Mouse (Mus musculus): ENCODE results near the gene Pik3r2.
A peak's percentile ranks its signal among the peaks of the same experiment; 100 is the strongest.

The Pik3r2 gene

DNA sequence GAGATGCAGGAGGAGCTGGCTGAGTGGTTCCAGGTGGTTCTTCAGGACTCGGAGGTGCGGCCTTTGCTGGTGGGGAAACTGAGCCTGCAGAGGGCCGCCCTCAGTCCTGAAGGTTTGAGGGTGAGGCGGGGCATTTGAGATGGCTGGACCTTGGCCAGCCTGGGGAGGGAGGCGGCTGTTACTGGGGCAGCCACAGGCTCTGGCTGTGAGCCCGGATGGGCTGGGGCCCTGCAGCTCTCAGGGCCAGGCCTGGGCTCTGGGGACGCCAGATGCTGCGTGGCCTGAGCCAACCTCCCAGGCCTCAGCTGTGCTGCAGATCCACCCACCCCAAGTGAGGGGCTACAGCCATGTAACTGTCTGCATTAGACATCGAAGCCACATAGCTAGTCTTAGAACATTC lies 2.7 kb downstream of the Pik3r2 start:
- DNase-seq (ENCODE audit: low read depth, low spot score) = peak; percentile 94

- DNase-seq (ENCODE audit: low read depth, low spot score) = peak; percentile 91
Observed at GRCm38 (mm10) chr8:70773410-70773809, 3.1 kb downstream of the Pik3r2 start.

- DNase-seq (ENCODE audit: low read depth, low spot score) = no peak
Observed at GRCm38 (mm10) chr8:70772890-70773289, 3.6 kb downstream of the Pik3r2 start.

DNA sequence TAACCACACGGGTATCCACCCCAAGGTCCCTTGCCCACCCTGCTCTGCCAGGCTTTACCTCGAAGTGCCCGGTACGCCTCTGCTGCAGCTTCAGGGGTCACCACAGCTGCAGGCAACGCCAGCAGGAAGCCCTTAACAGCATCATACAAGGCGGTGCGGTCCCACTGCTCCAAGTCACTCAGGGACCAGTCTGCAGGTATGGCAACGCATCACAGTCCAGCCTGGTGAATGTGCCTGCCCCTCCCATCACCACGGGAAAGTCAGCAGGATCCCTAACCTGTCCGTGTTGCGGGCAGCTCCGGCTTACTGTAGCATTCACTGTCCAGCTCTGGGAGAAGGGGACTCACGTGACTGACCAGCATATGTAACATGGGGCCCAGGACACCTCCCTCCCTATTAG lies 4.4 kb downstream of the Pik3r2 start:
- DNase-seq (ENCODE audit: low read depth, low spot score) = no peak

GRCm38 (mm10) chr8:70771217-70771616 lies 5.3 kb downstream of the Pik3r2 start:
- no peak for DNase-seq (ENCODE audit: low read depth, low spot score)

GRCm38 (mm10) chr8:70770748-70771147 lies 5.8 kb downstream of the Pik3r2 start:
- DNase-seq (ENCODE audit: low read depth, low spot score) = no peak

DNA sequence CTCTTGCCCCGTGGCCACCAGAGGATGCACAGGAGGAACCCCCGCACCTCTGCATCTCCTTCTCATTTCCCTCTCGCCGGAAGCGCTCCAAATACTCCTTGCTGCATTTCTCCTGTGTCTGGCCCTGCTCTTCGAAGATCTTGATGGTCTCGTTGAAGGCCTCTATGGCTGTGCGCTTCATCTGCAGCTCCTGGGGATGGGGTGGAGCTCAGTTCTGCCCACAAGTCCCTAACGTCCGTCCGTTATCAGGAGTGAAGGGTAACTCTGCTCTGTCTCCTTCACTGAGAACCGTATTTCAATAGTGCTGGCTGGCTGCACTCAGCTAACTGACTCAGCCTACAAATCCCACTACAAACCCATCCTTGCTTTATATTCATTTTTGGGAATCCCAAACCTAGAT lies 6.7 kb downstream of the Pik3r2 start:
- no peak for DNase-seq (ENCODE audit: low read depth, low spot score)

DNA sequence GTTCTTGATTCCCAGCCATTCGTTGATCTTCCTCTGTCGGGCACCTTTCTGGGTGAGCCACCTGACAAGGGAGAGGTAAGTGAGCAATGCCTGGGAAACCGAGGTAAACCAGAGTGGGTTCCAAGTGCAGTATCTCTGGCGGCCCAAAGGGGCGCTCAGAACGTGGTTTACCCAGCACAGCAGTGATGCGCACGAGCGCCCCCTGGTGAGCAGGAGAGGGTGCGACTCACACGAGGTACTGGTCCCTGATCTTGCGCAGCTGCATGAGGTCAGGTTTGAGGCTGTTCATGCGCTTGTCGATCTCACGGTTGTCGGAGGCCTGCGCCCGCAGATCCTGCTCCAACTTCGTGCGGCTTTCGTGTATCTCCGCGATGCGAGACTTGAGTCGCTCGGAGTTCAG lies 7.2 kb downstream of the Pik3r2 start:
- DNase-seq (ENCODE audit: low read depth, low spot score) = peak; percentile 97

DNA sequence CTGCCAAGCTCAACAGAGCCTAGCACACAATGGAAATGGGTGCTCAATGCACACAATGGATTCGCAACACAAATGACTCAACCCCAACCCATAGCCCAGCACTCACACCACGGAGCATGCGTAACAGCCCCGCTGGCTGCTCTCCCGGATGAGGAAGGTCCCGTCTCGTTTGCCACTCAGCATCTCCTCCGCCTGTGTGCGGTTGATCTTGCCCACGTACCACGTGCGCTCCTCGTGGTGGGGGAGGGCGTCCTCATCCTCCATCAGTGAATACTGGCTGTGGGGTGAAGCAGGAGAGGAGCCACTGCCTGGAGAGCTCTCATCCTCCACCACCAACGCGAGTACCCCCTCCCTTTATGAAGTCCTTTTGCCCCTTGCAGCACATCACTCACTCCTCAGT lies 7.6 kb downstream of the Pik3r2 start:
- DNase-seq (ENCODE audit: low read depth, low spot score) = no peak

GRCm38 (mm10) chr8:70768231-70768776 lies 8.2 kb downstream of the Pik3r2 start:
- DNase-seq (ENCODE audit: low read depth, low spot score) = no peak

DNA sequence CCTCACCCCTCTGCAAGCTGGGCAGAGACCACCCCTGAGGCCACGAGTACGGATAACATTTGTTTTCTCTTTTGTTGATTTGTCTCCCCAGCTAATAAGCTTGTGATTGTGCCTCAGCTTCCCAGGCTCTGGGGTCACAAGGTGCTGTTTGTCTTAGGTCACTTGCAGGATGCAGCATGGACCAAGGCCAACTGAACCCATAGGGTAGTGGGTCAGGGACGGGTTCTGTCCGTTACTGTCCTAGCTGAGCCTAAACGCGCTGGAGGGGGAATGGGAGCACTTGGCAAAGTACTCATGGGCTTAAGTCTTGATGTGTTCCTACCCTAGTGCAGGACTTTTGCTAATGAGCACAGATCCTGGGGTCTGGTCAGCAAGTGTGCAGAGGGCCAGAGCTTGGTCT lies 9.0 kb downstream of the Pik3r2 start:
- DNase-seq (ENCODE audit: low read depth, low spot score) = no peak

DNA sequence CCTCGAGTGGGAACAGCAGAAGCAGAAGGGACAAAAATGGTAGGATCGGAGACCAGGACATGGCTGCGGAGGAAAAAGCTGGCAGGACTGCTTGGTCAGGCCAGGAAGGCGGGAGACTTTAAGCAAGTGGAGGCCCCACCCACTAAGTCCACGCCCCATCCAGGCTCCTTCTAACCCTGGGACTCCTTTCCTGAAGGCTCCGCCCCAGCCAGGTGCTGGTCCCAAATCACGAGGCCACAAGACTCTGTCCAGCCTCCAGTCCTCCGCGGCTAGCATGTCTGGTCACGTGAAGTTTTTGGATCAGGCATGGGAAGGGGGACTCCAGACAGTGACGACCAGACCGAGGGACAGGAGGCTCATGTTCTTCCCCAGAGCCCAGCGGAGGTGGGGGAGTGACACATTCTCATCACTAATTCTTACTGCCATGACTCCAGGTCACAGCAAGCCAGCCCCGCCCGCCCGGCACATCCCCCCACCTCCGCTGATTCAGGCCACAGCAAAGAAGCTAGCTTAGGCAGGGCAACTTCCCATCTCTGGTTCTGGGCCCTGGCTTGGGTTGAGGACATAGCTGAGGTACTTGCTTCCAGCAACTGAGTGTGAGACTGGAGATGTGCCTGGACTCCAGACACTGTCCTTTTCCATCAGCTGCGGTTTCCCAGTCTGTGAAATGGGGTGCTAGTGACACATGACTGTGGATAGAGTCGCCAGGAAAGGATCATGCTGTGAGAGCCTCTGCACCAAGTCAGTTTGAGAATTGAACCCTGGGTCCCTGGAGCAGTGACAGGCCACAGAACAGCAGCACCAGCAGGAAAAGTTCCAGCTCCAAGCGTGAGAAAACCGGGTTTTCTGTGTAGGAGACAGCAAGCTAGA lies 9.7 kb downstream of the Pik3r2 start:
- peak; percentile 71 for DNase-seq (ENCODE audit: low read depth, low spot score)

- no peak for DNase-seq (ENCODE audit: low read depth, low spot score)
Observed at GRCm38 (mm10) chr8:70765838-70766570, 10.5 kb downstream of the Pik3r2 start.

GRCm38 (mm10) chr8:70765329-70765728 lies 11.2 kb downstream of the Pik3r2 start:
- DNase-seq (ENCODE audit: low read depth, low spot score) = no peak

- DNase-seq (ENCODE audit: low read depth, low spot score) = no peak
Observed at GRCm38 (mm10) chr8:70764676-70765075, 11.8 kb downstream of the Pik3r2 start.

GRCm38 (mm10) chr8:70764026-70764425 lies 12.5 kb downstream of the Pik3r2 start:
- no peak for DNase-seq (ENCODE audit: low read depth, low spot score)

GRCm38 (mm10) chr8:70763354-70763753 lies 13.2 kb downstream of the Pik3r2 start:
- no peak for DNase-seq (ENCODE audit: low read depth, low spot score)

DNA sequence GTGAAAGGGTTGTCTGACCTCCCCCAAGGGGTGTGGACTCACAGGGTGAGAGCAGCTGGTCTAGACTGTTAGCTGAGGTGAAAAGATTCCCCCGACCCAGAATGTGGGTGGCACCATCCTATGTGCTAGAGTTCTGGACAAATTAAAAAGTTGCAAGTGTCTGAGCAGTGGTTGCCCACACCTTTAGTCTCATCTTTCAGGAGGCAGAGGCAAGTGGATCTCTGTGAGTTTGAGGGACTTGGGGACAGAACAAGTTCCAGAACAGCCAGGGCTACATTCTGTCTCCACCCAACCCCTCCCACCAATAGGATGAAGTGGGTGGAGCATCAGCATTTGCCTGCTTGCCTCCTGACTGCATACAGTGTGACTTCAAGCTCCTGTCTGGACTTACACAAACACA lies 14.4 kb downstream of the Pik3r2 start:
- DNase-seq (ENCODE audit: low read depth, low spot score) = no peak

DNA sequence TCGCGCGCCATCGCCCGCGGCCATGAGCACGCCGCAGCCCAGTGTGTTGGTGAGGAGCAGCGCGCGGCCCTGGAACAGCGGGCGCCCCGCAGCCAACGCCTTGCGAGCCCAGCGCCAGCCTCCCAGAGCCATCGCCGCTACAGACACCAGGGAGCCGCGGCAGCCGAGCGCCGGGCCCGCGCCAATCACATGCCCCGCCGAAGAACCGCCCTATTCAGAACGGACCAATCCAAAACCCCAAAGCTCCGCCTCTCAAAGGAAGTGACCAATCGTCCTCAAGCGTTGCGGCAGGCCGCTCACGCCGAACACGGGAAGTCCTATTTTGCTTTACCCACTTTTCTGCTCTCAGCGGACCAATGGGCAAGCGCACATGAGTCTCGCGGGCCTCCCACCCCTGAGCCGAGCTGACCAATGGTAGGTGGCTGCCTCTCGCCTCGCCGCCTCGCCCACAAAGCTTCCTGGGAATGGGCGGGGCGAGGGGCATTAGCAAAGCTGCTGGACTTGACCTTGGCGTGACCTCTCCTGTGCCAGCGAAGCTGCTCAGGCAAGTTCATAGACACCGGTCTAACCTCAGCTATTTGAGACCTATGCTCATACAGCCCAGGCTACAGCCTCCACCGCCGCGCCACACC lies 15.6 kb downstream of the Pik3r2 start, which contains the start of gene Mpv17l2:
Gene Mpv17l2 (minus strand): TSS at position 172 of the 632 bp plus-strand sequence.
- DNase-seq (ENCODE audit: low read depth, low spot score) = peak; percentile 100

DNA sequence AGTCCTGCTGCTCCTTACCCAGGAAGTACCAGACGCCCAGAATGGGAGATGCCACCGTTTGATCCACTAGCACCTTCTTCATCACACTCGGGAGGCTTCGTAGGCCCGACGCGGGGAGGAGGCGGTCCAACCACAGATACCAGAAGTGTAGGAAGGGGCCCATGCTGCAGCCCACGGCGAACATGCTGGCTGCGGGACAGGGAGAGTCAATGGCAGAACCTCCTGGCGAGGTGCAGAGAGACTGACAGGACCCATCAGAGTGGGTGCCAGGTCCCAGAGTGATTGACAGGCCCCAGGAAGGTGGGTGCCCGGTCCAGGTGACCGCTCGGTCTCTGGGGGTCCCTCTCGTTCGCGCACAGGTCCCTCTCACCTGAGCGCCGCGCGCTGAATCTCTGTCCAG lies 16.2 kb downstream of the Pik3r2 start:
- DNase-seq (ENCODE audit: low read depth, low spot score) = no peak

GRCm38 (mm10) chr8:70758616-70759561 lies 17.6 kb downstream of the Pik3r2 start:
- DNase-seq (ENCODE audit: low read depth, low spot score) = peak; percentile 35

Measured in brain, adult 2 months (tissue).